Mouse (Mus musculus) midbrain, postnatal 0 days (tissue): ENCODE results near the gene Olfml3. TPM values are rescaled to one million over a fixed set of nuclear protein-coding genes. Genes with fewer than 3 reads are reported as not detected.
A peak's percentile ranks its signal among the peaks of the same experiment; 100 is the strongest.

Source experiments
- ATAC-seq: fragments of 200-750 bp; cut with Nextera tagmentation; 2 replicates; pipeline ENCODE4 v1.8.0; 2017; ENCODE audit warnings: moderate number of reproducible peaks, mild to moderate bottlenecking, moderate TSS enrichment, moderate library complexity; ENCODE audit not compliant: low FRiP score
- DNase-seq: peaks from one replicate; pipeline ENCODE4 v3.0.0-alpha.2; 2015; ENCODE audit warnings: low spot score
- H3K27ac ChIP-seq: fragments of 300-500 bp; sonication (generic); 2 replicates; pipeline ENCODE4 v1.5.1; 2014; ENCODE audit warnings: low read depth, mild to moderate bottlenecking, low read length, mixed read lengths
- H3K27me3 ChIP-seq: fragments of 300-500 bp; sonication (generic); 2 replicates; pipeline ENCODE4 v1.6.1; 2014; ENCODE audit warnings: low read length, control low read depth, mixed read lengths; ENCODE audit not compliant: insufficient read depth
- H3K36me3 ChIP-seq: fragments of 300-500 bp; sonication (generic); 2 replicates; pipeline ENCODE4 v1.6.1; 2014; ENCODE audit warnings: low read length, control low read depth, mixed read lengths; ENCODE audit not compliant: insufficient read depth
- H3K4me1 ChIP-seq: fragments of 300-500 bp; sonication (generic); 2 replicates; pipeline ENCODE4 v1.6.1; 2014; ENCODE audit warnings: mild to moderate bottlenecking, control low read depth, antibody characterized with exemption, low read length, mixed read lengths; ENCODE audit not compliant: insufficient read depth
- H3K4me2 ChIP-seq: fragments of 300-500 bp; sonication (generic); 2 replicates; pipeline ENCODE4 v1.6.1; 2014; ENCODE audit warnings: low read depth, mild to moderate bottlenecking, low read length, mixed read lengths; ENCODE audit not compliant: poor library complexity, severe bottlenecking
- H3K4me3 ChIP-seq: fragments of 300-500 bp; sonication (generic); 2 replicates; pipeline ENCODE4 v1.5.1; 2014; ENCODE audit warnings: low read depth, mild to moderate bottlenecking, low read length, moderate library complexity
- H3K9ac ChIP-seq: fragments of 300-500 bp; sonication (generic); replicated peaks from 2 replicates; pipeline ENCODE4 v1.6.1; 2014; ENCODE audit warnings: mild to moderate bottlenecking, low read length, moderate library complexity, mixed read lengths; ENCODE audit not compliant: poor library complexity, severe bottlenecking
- H3K9me3 ChIP-seq: fragments of 300-500 bp; sonication (generic); 2 replicates; pipeline ENCODE4 v1.6.1; 2016; ENCODE audit warnings: low read length, control low read depth
- CTCF ChIP-seq: IDR thresholded peaks from 2 replicates; pipeline ENCODE4 v1.5.1; 2016; ENCODE audit warnings: antibody characterized with exemption, mild to moderate bottlenecking
- WGBS: fragments of 180-500 bp; shearing (Covaris S2); extraction: QIAGEN DNeasy Blood & Tissue Kit; methylation state at CpG from one replicate; pipeline ENCODE4 v1.1.7; 2014; 5-methylcytosine and 5-hydroxymethylcytosine counted together
- polyA plus RNA-seq: library from polyadenylated mRNA; unstranded; fragments of >200 nt; fragmentation: Nextera tagmentation; extraction: Ambion mirVana; gene quantifications from 2 replicates; pipeline ENCODE4 v1.2.1, GENCODE M21; 2015
- total RNA-seq: library from RNA; depleted of rRNA; stranded (reverse); fragments of >200 nt; gene quantifications from 2 replicates; pipeline ENCODE4 v1.2.3, GENCODE M21; 2014

Gene Olfml3
- total and polyA plus RNA-seq, 2 experiments from 2014 or later: 7.0 to 7.5 TPM

DNA sequence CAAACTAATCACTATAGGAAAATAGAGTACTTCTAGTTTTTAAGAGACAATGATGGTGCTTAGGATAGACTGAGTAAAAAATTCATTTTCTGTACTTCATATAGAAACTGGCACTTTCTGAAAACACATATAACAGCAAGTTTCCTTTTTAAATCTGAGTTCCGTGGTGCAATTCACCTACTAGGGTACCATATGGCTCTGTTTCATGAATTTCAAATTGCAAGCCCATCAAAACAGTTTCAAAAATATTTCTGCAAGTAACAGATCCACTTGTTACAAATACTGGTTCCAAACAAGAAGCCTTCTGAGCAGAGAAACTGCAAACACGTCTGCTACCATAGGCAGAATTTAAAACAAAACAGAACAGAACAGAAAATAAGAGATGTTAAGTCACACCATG is 13.8 kb upstream of the Olfml3 start:
- ATAC-seq (no peak), DNase-seq (no peak)
- Histone ChIP-seq H3K9me3 (no peaks in the 10 kb centered on the region), H3K27ac (no peak overlapping the region), H3K4me1 (no peaks in the 10 kb centered on the region), H3K36me3 (peaks cover 55% of the 10 kb centered on the region), H3K4me3 (no peak overlapping the region), H3K9ac (no peak overlapping the region), H3K4me2 (no peak overlapping the region), H3K27me3 (no peaks in the 10 kb centered on the region)
- TF ChIP-seq CTCF: no peak
- WGBS: 91% methylated on average over 2 of the region's 2 CpGs

DNA sequence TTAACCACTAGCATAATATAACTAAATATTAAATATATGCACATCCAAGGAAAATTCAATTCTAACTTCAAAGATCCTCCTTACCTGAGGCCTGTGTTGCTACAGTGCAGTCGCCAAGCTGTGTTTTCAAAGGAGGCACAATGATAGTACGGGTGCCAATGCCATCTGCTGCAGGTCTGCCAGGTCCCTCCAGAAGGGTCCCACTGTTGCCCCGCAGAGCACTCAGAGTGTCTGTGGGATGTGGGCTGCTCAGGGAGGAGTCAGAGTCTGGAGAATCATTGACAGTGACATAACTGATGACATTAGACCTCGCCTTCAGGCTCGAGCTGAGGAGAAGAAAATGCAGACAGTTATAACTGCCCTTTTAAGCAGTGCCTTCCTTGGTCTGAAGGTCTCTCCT is 8.9 kb upstream of the Olfml3 start:
- 89% methylated on average over 5 of the region's 5 CpGs for WGBS
- no peak for ATAC-seq
- no peak overlapping the region for H3K4me2 ChIP-seq
- no peak overlapping the region for H3K4me3 ChIP-seq
- H3K9me3 ChIP-seq: no peaks in the 10 kb centered on the region
- TF ChIP-seq CTCF: no peak
- no peak overlapping the region for H3K27ac ChIP-seq
- no peaks in the 10 kb centered on the region for H3K4me1 ChIP-seq
- no peak overlapping the region for H3K9ac ChIP-seq
- no peaks in the 10 kb centered on the region for H3K27me3 ChIP-seq
- peaks cover 66% of the 10 kb centered on the region for H3K36me3 ChIP-seq
- DNase-seq: no peak

DNA sequence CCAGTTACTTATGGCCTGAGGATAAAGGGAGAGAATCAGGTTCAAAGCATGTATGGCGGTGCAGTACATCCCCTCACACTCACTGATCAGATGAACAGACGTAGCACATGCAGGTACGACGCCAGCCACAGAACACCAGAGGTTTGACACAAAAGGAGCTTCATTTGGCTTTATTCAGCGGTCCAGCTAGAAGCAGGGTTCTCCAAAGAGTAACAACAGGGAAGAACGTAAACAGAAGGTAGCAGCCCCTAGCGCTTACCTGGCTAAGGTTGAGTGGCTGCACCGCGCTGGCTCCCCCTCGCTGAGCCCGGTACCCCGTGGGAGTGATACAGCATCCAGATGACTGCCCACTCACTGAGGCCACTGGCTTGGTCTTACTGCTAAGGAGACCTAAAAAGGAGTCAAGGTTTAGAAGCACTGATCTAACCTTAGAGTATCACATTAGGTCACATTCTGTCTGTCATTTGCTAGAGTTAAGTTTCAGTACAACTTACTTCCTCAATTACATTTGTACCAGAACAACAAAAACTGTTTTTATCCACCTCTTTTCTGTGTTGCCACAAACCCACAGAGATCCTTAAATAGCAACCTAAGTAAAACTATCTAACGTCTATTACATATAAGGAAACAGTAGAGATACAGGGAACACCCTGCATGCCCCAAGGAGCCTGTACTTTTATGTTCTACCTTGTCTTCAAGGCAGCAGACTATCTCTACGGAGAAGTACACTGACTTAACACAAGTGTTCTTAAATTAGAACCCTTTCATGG is 7.4 kb upstream of the Olfml3 start:
- H3K27me3 ChIP-seq: no peaks in the 10 kb centered on the region
- DNase-seq (no peak), ATAC-seq (no peak)
- no peak overlapping the region for H3K4me3 ChIP-seq
- H3K36me3 ChIP-seq: peaks cover 61% of the 10 kb centered on the region
- H3K27ac ChIP-seq: no peak overlapping the region
- no peaks in the 10 kb centered on the region for H3K4me1 ChIP-seq
- TF ChIP-seq CTCF: no peak
- H3K4me2 ChIP-seq: no peak overlapping the region
- H3K9ac ChIP-seq: no peak overlapping the region
- WGBS: 93% methylated on average over 14 of the region's 14 CpGs
- no peaks in the 10 kb centered on the region for H3K9me3 ChIP-seq

DNA sequence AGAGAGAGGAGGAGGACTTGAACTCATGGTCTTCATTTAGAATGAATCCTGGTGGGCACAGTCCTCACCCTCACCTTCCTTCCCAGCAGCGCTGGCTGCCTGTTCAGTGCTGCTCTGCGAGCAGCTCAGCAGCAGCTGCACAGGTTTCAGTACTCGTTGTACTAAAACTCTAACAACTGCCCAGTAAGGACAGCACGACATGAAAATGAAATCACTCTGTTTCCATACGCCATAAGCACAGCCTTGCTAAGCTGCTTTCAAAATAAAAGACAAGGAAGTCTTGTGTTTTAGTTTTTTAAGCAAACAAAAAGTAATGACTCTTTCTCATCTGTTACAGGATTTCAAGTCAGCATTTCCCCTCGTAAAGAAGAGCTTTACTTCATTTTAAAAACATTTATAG is 5.4 kb upstream of the Olfml3 start:
- 89% methylated on average over 6 of the region's 6 CpGs for WGBS
- no peak overlapping the region for H3K4me2 ChIP-seq
- no peaks in the 10 kb centered on the region for H3K27me3 ChIP-seq
- ATAC-seq: no peak
- TF ChIP-seq CTCF: no peak
- no peak for DNase-seq
- H3K9me3 ChIP-seq: no peaks in the 10 kb centered on the region
- H3K36me3 ChIP-seq: peaks cover 48% of the 10 kb centered on the region
- H3K27ac ChIP-seq: no peak overlapping the region
- no peak overlapping the region for H3K4me3 ChIP-seq
- H3K4me1 ChIP-seq: no peaks in the 10 kb centered on the region
- H3K9ac ChIP-seq: no peak overlapping the region

DNA sequence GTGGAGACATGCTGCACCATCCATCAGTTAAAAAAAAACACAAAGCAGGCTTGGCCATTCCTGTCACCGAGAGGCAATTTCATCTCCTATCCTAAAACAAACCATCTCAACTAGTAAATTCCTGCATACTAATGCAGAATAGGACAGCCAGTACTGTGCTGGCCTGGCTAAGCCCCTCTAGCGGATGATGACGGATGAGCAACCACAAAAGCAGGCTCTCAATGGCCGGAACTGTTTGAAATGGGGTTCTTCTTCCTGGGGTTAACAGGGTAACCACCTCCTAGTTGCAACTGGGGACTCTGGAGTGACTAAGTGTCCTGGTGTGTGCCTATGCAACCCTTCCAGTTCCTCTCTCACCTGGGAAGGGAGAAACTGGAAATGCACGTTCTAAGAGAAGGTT is 2.5 kb upstream of the Olfml3 start:
- H3K27ac ChIP-seq: no peak overlapping the region
- H3K4me1 ChIP-seq: no peaks in the 10 kb centered on the region; the same call in 1 of the 2 replicates
- peak; percentile 57 for TF ChIP-seq CTCF
- ATAC-seq (no peak), DNase-seq (no peak)
- H3K27me3 ChIP-seq: no peaks in the 10 kb centered on the region
- no peak overlapping the region for H3K9ac ChIP-seq
- H3K36me3 ChIP-seq: peaks cover 25% of the 10 kb centered on the region
- WGBS: 38% methylated on average over 5 of the region's 5 CpGs
- H3K4me2 ChIP-seq: no peak overlapping the region
- H3K4me3 ChIP-seq: no peak overlapping the region
- no peaks in the 10 kb centered on the region for H3K9me3 ChIP-seq

DNA sequence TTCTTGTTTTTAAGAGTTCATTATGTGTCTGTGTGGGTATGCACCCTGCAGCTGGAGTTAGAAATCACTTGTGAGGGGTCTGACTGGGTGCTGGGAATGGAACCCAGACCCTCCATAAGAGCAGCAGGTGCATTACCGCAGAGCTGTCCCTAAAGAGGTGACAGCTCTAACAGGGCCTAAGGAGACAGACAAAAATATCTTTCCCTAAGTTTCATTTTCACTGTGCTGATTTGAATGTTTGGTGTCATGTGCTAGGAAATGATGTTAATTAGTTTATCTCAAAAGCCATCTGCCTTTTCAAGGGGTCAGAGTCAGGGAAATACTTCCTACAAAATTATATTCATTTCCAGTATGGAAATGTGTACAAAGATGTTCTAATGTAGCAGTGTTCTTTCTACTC is 1.5 kb upstream of the Olfml3 start, which contains the start of gene Gm10964:
Gm10964 (plus strand) TSS at position 38 of the 400 bp plus-strand sequence.
- ATAC-seq: no peak
- H3K9ac ChIP-seq: no peak within 1 kb of the TSS
- no peaks in the 10 kb centered on the region for H3K27me3 ChIP-seq
- no peak for TF ChIP-seq CTCF
- H3K36me3 ChIP-seq: peaks cover 15% of the 10 kb centered on the region
- no peaks in the 10 kb centered on the region for H3K9me3 ChIP-seq
- peak within 1 kb of the TSS; percentile 59; the same call in 1 of the 2 replicates for H3K27ac ChIP-seq
- H3K4me1 ChIP-seq: peaks cover 3% of the 10 kb centered on the region; the same call in 1 of the 2 replicates
- DNase-seq: no peak
- H3K4me2 ChIP-seq: peak within 1 kb of the TSS; percentile 41
- H3K4me3 ChIP-seq: no peak within 1 kb of the TSS
- WGBS: 93% methylated on average over 1 of the region's 1 CpGs
